Mouse (Mus musculus): ENCODE measurements around the gene Crebrf.

The Crebrf gene

DNA sequence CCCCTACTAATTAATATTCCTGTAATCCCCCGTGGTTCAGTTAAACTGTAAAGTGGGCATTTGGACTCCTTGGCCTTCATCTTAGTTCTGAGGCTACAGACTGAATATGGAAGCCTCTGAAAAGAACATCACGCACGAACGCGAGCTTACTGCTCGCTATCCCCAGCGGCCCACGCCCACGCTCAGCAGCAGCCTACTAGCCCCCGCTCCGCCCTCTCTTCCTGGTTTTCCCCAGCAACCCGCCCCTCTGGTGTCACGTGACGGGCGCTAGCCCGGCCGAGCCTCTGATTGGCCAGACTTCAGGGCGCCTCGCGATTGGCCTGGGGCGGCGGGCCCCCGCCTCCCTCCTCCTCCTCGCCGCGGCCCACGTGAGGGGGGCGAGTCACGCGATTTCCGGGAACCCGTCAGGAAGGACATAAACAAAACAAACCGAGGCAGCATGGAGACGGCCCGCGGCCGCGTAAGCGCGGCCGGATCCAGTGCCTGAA is at the start of gene Crebrf:
Crebrf (plus strand) TSS at position 380 of the 488 bp plus-strand sequence.
- DNase-seq, result peak; percentile 97

DNA sequence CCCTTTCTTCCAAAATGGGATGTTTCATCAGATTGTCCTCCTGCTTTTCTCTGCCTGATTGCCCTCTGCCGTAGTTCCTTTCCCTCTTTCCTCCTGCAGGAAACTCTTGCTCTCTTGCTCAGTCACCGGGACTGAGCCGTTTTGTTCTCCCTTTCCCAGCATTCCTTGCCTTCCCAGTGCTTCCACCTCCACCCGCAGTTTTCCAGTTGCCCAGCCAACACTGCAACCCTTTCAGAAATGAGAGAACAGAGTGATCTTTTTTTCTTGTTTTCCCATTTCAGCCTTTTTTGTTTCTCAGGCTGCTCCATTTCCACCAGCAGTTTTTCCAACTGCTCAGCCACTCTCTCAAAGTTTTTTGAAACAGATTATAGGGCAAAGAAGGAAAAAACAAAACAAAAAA is 44.2 kb upstream of the Crebrf start:
- no peak for DNase-seq

DNA sequence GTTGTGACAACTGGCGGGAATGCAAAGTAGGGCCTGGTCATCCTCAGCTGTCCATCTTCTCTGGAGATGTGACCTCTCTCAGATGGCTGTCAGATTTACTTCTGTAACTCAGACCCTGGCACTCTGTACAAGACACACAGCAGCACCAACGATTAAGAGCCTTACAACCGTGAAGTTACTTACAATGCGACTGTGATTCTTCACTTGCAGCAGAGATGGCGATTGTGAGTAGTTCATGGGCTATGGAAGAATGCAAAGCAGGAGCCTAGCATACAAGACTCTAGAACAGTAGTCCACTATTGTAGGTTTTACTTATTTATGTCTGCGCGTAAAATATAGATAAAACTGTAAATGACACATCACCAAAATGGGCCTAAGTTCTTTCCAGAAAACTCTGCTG is 39.6 kb upstream of the Crebrf start:
- DNase-seq, result no peak

DNA sequence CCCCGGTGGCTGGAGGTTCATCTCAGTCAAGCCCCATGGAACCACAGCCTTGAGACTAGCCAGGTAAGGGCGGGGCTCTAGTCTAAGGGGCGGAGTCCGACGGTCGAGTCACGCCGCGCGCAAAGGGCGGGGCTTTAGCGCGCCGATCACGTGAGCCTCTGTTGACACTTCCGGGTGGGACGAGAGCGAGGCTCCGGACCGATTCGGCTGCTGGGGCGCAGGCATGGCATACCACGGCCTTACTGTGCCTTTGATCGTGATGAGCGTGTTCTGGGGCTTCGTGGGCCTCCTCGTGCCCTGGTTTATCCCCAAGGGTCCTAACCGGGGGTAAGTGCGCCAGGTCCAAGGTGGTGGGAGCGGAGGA is 39.2 kb upstream of the Crebrf start:
- peak; percentile 94 for DNase-seq

DNA sequence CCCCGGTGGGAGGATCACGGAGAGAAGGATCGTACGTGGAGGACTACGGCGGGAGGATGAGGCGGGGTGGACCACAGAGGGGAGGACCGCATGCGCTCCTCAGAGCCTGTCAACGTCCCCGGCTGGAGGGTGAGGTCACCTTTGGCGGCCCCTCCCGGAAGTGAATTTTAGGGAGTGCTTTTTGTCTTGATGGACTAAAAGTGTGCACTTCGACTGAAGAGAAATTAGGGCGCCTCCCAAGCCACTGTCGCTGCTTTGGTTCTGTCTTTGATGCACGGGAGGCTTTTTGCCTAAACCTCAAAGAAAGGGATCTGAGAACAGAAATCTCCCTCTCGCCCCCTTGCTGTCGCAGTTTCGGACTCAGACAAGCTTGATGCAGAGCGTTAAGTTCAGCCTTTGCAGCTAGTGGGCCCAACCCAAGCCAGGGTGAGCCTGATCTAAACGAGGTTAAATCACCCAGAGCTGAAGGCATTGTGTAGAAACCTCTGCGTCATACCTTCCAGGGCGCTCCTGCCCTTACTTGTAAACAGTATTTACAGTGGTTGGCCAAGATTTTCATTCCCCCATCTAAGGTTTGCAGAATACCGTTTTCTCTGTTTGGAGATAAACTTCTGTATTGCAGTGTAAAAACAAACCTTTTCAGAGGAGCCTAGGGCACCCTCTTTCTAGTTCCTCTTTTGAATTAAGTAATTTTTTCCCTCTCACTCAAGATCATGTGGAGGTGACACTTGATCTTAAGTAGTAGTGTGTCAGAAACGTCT is 38.7 kb upstream of the Crebrf start:
- peak; percentile 84 for DNase-seq

DNA sequence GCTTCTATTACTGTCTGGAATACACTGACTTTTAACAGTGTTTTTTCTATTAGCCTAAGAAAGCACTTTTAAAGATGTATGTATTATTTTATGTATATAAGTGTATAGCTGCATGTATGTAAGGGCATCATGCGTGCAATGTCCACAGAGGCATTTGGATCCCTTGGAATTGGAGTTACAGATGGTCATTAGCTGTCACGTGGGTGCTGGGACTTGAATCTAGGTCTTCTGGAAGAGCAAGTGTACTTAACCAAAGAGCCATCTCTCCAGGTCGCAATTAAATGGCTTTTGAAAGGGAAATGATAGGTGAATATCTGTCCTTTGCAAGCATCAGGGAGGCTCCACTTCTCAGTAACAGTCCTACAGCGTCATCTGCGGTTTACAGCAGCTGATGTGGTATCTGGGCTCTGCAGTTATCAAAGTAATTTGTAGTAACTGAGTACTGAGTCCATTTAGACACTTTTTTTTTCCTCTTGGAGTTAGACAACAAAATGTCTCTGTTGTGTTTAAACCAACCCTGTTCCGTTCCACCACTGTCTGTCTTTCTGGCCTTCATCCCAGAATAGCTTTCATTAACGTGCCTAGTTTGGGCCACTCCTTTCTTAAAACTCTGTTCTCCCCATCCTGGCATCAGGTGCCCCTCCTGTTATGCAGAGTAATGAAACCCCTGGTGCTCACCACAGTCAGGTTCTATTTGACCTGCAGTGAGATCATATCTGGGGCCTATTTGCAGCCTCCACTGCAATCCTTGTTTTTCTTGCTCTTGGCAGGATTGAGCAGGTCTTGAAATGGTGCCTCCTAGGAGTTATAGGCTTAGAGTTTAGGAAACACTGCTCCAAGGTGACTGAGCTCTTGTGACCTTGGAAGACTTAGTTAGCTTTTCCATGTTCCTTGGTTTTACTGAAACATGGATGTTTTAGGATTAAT is 37.5 kb upstream of the Crebrf start:
- DNase-seq, result peak; percentile 64

DNA sequence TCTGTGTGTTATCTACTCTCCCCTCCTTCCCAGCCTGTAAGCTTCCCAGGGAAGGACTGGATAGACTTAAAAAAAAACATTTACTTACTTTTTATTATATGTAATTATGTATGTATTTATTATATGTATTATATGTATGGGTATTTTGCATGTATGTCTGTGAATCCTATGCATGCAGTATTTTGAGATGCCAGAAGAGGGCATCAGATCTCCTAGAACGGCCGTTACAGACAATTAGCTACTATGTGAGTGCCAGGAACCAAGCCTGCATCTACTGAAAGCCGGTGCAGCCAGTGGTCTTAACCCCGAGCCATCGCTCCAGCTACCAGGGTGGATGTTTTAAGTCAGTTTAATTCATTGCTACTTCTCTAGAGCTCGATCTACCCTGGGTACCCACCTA is 34.2 kb upstream of the Crebrf start:
- DNase-seq, result no peak

DNA sequence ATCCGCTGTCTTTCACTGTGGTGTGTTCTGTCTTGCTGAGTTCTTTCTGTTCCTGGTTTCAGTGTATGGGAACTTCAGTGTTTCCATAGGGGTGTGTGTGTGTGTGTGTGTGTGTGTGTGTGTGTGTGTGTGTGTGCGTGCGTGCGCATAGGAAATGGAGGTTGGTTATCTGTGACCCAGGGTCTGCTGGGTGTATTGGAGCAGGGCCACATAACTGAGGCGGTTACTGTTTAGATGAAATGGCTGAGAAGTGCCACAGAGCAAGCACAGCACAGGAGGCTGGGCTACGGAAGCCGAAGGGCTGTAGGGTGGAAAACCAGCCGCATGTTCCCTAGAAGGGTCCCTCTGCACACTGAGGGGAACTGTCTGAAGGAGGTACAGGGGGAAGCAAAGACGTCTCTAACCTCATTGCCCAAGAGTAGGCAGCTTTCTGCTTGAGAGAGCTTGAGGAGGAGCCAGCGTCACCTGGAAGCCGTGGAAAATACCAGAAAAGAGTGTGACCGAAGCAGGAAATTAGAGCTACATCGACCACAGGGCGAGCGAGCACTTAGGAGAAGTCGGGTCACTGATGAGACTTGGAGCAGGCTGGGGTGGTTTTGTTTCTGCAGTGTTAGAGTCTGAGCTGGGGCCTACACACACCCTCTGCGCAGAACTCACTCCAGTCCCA is 29.0 kb upstream of the Crebrf start:
- DNase-seq, result no peak

DNA sequence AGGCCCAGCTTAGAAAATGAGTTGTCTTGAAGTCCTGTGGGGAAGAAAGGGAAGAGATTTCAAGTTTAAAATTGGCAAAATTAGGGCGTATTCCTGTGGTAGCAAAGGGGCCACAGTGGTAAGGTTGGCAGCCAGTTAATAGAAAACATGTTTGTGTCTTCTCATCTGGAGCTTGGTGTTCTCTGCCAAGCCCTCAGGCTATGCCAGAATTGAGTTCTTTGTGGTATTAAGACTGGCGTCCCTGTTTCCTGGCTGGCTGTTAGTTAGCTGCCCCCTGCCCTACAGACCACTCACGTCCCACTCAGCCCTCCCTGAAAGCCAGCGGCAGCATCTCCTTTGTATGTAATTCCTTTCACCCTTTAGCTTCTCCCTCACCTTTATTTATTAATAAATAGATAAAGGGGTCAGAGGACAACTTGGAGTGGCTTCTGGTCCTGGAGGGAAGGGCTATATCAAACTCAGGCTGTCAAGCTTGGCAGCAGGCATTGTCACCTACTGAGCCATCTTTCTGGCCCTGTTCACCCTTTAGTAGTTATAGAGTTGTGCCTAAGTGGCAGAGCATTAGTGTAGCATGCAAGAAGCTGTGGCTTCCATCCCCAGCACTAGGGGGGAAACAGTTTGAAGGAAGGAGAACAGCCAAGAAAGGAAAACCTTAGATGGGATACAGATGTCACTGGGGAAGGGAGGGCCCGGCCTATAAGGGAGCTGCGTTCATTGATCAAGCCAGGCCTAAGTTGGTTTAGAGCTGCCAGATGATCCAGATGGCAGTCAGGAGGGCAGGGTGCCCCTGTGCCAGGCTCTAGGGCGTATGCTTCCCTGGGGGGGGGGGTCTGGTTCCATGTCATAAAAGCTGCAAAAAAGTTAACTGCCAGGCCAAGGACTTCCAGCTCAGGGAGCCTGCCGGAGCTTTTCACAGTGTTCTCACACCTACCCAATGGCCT is 26.4 kb upstream of the Crebrf start:
- peak; percentile 61 for DNase-seq

DNA sequence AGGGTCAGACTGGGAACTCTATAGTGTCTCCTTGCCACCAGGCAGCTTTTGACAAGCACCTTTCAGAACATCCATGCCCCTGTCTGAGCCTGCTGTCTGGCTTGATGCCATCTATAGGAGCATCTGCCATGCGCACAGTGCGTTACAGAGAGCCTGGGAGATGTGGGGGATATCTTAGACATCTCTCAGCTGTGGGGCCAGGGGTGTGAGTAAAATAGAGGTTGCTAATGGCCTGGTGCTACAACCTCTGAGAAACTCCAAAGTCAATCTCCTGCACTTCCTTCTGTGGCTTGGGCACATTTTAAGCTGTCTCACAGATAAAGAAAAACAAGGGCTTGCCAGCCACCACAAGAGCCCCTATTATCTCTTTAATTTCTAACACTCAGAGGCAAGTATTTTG is 25.6 kb upstream of the Crebrf start:
- DNase-seq, result peak; percentile 44

DNA sequence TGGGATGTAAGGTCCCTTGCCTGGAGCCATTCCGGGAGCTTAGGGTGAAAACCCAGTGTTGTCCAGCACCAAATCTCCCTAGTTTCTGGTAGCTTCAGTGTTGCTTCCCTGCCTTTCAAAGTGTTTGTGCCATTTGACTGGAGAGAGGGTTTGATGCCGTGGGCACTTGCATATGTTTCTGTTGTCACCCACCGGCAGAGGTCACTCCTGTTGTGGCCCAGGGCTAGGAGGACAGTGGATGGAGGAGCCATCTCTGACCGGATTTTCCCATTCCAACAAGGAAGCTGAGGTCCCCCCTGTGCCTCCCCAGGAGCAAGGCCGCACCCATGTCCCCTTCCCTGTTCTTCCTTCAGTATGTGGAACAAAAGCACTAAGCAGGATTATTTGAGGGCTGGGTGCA is 25.2 kb upstream of the Crebrf start:
- DNase-seq, result peak; percentile 61

DNA sequence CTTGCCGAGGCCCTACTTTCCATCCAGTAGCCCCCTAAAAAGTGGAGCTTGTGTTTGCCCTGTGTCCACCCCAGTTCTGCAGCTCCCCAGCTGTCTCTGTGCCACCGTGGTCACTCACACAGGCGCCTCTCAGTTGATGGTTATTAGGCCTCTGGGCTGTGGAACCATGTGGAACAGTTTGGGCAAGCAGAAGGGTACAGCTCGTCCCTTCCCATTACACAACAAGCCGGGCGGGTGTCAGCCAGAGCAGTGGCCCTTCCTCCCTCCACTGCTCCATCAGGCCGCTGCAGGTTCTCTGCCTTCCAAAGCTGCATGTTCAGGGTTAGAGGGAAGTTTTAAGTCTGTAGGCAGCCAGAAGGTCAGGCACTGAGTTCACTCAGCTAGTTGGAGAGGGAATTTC is 24.3 kb upstream of the Crebrf start:
- peak; percentile 39 for DNase-seq

DNA sequence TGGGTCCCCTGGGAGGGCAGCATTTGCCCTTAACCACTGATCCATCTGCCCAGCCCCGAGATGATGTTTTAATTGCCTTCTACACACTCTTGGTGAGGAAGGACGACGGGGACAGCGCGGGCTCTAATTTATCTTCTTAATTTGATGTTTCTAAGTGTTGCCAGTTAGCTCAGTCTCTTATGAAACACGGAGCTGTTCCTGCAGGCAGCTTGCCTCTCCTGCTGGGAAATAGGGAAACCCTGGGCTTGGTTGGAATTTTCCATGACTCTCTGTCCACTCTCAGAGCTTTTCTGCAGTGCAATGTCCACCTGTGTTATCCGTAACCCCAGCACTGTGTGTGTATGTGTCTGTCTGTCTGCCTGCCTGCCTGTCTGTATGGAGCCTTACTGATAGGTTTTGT is 22.0 kb upstream of the Crebrf start:
- peak; percentile 87 for DNase-seq

DNA sequence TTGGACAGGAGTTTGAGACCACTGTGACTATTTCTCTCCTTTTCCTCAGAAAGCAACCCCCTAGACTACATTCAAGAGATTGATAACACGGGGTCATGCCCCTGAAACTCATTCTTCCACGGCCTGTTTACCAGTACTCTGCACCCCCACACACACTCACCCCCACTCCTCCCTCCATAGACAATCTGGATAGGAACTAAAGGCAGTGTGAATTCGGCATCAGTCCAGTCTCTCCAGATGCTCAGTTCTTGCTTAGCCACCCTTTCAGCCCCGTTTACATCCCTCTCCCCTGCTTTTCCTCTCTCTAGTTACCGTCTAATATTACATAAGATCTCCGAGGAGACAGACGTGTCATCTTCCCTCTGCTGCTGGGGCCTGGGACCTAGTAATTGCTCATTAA is 21.3 kb upstream of the Crebrf start:
- peak; percentile 73 for DNase-seq

DNA sequence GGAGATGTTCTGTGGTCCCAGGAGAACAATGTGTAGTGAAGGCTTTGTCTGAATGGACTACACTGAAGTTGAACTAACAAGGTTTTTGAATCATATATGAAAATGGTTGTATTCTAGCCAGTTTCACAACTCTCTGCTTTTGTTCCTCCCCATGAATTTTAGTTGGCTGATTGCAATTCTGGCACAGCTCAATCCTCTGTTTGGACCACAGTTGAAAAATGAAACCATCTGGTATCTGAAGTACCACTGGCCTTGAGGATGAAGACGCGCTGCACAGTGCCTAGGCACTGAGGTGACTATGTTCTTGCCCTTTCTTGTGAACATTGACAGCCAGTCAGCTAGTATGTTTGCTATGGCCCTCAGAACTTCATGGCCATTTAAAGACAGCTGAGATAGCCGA is 20.3 kb upstream of the Crebrf start:
- DNase-seq, result no peak

DNA sequence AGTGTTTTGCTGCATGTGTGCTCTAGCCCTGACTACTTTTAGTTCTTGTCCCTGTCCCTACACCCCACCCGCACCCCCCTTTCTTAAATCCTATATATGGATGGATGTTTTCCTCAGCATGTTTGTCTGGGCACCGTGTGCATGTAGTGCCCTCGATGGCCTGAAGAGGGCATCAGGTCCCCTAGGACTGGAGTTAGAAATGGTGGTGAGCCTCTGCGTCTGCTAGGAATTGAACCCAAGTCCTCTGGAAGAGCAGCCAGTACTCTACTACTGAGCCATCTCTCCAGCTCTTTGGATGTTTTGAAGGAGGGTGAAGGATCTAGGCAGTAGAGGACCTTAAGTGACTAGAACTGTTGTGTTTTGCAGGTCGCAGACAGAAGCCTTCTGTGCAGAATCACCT is 16.6 kb upstream of the Crebrf start:
- no peak for DNase-seq

DNA sequence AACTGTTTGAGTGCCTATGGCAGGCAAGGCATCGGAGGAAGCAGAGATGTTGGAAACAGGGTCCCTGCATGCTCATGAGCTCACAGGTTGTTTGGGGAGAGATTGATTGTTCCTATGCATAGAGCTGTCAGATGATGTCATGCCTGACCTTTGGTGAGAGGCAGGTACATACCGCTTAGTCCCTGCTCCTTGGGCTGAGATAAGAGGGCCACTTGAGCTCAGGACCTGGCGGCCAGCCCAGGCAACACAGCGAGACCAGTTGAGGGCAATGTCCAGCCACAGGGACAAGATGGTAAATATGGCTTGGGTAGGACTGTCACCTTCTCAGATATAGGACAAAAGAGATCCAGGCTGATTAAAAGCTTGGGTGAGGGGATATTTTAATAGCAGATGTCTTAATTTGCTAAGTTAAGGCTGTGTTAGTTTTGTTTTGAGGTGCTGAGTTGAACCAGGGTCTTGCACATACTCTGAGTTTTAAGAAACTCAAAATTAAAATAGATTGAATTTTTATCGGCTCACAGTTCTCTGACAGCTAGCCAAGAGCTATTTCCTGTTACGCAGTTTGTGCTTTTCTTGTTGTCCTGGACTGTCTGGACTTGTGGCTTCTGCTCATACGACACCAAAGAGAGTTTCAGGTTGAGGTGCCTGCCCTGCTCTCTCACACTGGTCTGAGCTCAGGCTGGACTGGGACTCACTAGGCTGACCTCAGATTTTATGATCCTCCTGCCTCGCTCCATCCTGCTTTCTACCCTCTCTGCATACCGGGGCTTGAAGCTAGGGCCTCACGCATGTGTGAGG is 15.4 kb upstream of the Crebrf start:
- peak; percentile 74 for DNase-seq

DNA sequence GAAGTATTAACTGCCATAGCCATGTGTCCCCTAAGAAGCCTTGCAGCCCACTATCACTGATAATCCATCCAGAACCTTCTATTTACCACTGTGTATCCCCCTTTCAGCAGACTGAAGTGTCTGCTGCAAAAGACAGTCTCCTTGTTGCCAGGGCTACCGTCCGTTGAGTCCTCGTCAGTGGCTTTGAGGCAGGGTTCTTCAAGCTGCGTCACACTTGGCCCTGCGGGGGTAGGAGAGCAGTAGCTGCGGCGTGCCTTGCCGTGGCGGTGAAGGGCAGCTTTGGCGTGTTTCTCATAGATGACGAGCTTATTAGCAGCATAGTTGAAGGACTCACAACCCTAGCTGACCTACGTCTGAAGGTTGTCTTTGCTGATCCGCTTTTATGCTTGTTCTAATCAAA is 13.9 kb upstream of the Crebrf start:
- DNase-seq, result no peak

DNA sequence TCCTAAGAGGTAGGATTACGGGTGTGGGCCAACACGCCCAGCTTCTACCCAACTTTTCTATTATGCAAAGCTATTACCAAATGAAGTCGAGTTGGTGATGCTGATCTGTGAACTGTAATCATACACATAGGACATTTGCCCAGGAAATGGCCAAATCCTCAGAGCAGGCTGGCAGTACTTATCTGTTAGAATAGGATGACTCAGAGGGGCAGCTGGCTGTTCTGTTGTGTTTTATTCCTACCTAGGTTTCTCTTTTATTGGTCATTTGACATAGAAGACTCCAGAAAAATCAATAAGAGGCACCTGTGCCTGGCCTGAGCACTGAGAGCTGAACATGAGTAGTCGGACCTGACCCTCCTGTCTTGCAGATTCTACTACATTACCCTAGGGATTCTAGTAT is 12.8 kb upstream of the Crebrf start:
- DNase-seq, result peak; percentile 45

DNA sequence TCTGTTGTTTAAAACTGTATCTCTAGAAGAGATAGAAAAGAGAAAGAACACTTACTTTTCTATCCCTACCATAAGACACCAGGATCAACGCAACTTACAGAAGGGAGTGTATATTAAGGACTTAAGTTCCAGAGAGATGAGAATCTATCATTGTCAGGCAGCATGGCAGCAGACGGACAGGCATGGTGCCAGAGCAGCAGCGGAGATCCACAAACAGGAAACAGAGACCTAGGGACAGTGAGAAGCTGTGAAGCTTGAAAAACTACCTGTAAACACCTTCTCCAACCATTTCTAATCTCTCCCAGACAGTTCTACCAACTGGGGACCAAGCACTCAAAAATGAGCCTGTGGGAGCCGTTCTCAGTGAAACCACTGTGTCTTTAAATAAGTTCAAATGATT is 11.8 kb upstream of the Crebrf start:
- DNase-seq, result peak; percentile 81

All from cerebellum, adult 9-10 months (tissue).